Mouse (Mus musculus) hindbrain, embryonic 14.5 days (tissue): ENCODE measurements at regions not wholly inside any gene's neighbourhood (a gene's known extent, or its start where the extent isn't known, plus 50 kb on each side); places are given as distances from the start of the nearest gene placed in this dataset.
A peak's percentile ranks its signal among the peaks of the same experiment; 100 is the strongest.

Experiments
- ATAC-seq: fragments of 200-750 bp; cut with Nextera tagmentation; 2 replicates; pipeline ENCODE4 v1.8.0; 2017; ENCODE audit warnings: moderate number of reproducible peaks, mild to moderate bottlenecking, moderate TSS enrichment, moderate library complexity; ENCODE audit not compliant: low FRiP score
- DNase-seq: peaks from one replicate; pipeline ENCODE4 v3.0.0-alpha.2; 2015; ENCODE audit warnings: low spot score
- H3K27ac ChIP-seq: fragments of 300-500 bp; sonication (generic); 2 replicates; pipeline ENCODE4 v1.5.1; 2014; ENCODE audit warnings: mild to moderate bottlenecking, moderate library complexity
- H3K27me3 ChIP-seq: fragments of 300-500 bp; sonication (generic); 2 replicates; pipeline ENCODE4 v1.6.1; 2014; ENCODE audit warnings: mild to moderate bottlenecking, low read length, mixed read lengths; ENCODE audit not compliant: control insufficient read depth, insufficient read depth
- H3K36me3 ChIP-seq: fragments of 300-500 bp; sonication (generic); replicated peaks from 2 replicates; pipeline ENCODE4 v1.6.1; 2014; ENCODE audit not compliant: control insufficient read depth, insufficient read depth
- H3K4me1 ChIP-seq: fragments of 300-500 bp; sonication (generic); replicated peaks from 2 replicates; pipeline ENCODE4 v1.6.1; 2014; ENCODE audit warnings: antibody characterized with exemption, low read length, mixed read lengths; ENCODE audit not compliant: control insufficient read depth, insufficient read depth
- H3K4me2 ChIP-seq: fragments of 300-500 bp; sonication (generic); replicated peaks from 2 replicates; pipeline ENCODE4 v1.6.1; 2014; ENCODE audit warnings: mild to moderate bottlenecking, moderate library complexity
- H3K4me3 ChIP-seq: fragments of 300-500 bp; sonication (generic); replicated peaks from 2 replicates; pipeline ENCODE4 v1.5.1; 2014; ENCODE audit warnings: mild to moderate bottlenecking, low read length
- H3K9ac ChIP-seq: fragments of 300-500 bp; sonication (generic); 2 replicates; pipeline ENCODE4 v1.6.1; 2014
- H3K9me3 ChIP-seq: fragments of 300-500 bp; sonication (generic); 2 replicates; pipeline ENCODE4 v1.6.1; 2016; ENCODE audit warnings: low read length; ENCODE audit not compliant: control insufficient read depth
- WGBS: fragments of 180-500 bp; shearing (Covaris S2); extraction: QIAGEN DNeasy Blood & Tissue Kit; methylation state at CpG from one replicate; pipeline ENCODE4 v1.1.7; 2014; 5-methylcytosine and 5-hydroxymethylcytosine counted together

- Histone ChIP-seq H3K4me1 (peaks cover 8% of the 10 kb centered on the region; the same call in 1 of the 2 replicates), H3K27ac (no peak overlapping the region), H3K9ac (no peak overlapping the region), H3K4me3 (no peak overlapping the region), H3K36me3 (no peaks in the 10 kb centered on the region), H3K9me3 (no peaks in the 10 kb centered on the region), H3K27me3 (no peaks in the 10 kb centered on the region), H3K4me2 (no peak overlapping the region)
- DNase-seq = no peak
- no peak for ATAC-seq
- WGBS = 48% methylated on average over 7 of the region's 7 CpGs
Observed at GRCm38 (mm10) chr13:107931216-107931615, 113.0 kb upstream of the Smim15 start.

DNA sequence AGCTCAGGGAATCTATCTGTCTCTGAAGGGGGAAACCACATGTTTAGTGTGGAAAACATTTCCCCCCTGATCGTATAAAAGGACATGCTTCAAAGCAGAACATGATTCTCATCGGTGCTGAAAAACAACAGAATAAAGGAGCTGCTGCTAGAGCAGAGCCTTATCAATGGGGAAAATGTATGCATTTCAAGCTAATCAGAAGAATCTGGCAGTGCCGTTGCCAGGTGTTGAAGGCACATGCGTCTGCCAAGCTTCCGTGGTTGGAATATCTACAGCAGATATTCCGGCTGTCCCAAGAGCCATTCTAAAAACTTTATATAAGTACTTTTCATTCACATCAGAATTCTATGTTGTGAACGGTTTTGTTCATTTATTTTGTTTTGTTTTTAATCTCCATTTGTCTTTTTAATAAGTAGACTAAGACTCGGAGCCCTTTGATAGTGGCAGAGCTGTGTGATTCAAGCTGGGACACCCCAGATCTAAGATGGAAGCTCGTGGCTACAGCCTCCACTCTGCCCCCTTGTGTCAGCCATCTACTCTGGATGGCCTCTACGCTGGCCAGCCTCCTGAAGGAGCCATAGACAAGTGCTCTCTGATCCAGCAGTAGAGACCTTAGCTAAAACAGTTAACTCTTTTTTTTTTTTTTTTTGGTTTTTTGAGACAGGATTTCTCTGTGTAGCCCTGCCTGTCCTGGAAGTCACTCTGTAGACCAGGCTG, 116.6 kb upstream of the Smim15 start:
- ATAC-seq (no peak), DNase-seq (no peak)
- no peak overlapping the region for H3K27ac ChIP-seq
- no peaks in the 10 kb centered on the region for H3K36me3 ChIP-seq
- no peaks in the 10 kb centered on the region for H3K9me3 ChIP-seq
- 75% methylated on average over 10 of the region's 10 CpGs for WGBS
- H3K27me3 ChIP-seq = no peaks in the 10 kb centered on the region
- no peak overlapping the region for H3K4me3 ChIP-seq
- no peak overlapping the region for H3K4me2 ChIP-seq
- no peak overlapping the region for H3K9ac ChIP-seq
- no peaks in the 10 kb centered on the region; the same call in 1 of the 2 replicates for H3K4me1 ChIP-seq

- ATAC-seq (no peak), DNase-seq (no peak)
- Histone ChIP-seq H3K4me1 (no peaks in the 10 kb centered on the region; the same call in 1 of the 2 replicates), H3K4me3 (no peak overlapping the region), H3K9me3 (no peaks in the 10 kb centered on the region), H3K36me3 (no peaks in the 10 kb centered on the region), H3K4me2 (no peak overlapping the region), H3K27me3 (no peaks in the 10 kb centered on the region), H3K9ac (no peak overlapping the region), H3K27ac (no peak overlapping the region)
- WGBS = 56% methylated on average over 8 of the region's 8 CpGs
Observed at GRCm38 (mm10) chr13:107925470-107925869, 118.8 kb upstream of the Smim15 start.

DNA sequence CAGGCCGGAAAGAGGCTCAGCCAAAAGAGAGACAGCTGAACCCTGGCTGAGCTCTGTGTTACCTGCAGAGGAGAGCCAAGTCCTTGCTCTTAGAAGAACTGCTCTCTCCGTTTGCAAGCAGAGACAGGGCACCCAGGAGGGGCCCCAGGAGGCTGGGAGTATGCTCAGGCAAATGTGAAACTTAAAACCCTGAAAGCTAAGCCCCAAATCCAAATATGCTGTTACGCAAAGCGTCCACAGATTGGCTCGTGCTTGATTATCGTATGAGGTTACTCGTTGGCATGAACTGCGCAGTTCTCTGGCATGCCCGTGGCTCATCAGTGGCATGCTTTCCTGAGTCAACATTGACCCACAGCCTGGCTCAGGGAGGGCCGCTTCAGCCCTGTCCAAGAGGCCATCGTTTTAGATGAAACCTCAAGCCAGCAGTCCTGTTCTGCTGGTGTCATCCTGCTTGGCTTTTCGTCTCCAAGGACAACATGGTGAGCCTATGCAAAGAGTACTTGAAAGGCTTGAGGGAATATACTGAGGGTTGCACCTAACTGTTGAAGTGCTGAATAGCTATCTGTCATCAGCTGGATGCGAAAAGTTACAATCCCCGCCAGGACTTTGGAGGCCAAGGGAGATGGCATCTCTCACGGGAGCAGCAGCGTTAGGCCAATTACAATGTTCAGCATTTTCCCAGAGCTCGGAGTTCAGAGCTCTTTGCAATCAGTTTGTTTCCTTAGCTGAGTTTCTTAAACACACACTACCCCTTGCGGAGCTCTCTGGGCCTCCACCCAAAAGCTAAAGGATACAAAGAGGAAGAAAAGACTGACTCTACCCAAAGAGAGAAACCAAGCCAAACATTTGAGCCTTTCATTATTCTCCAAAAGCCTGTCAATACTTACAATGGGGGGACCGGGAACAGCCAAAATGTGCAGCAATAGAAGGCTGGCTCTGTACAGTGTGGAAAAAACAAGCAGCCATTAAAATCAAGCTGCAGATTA, 120.8 kb upstream of the Smim15 start:
- Histone ChIP-seq H3K4me2 (no peak overlapping the region), H3K36me3 (no peaks in the 10 kb centered on the region), H3K9me3 (no peaks in the 10 kb centered on the region), H3K4me3 (no peak overlapping the region), H3K27me3 (no peaks in the 10 kb centered on the region), H3K27ac (peak overlapping the region; percentile 47; the same call in 1 of the 2 replicates), H3K9ac (no peak overlapping the region), H3K4me1 (no peaks in the 10 kb centered on the region; the same call in 1 of the 2 replicates)
- ATAC-seq (peak; percentile 76; the same call in 1 of the 2 replicates), DNase-seq (peak; percentile 44)
- WGBS = 53% methylated on average over 19 of the region's 19 CpGs

DNA sequence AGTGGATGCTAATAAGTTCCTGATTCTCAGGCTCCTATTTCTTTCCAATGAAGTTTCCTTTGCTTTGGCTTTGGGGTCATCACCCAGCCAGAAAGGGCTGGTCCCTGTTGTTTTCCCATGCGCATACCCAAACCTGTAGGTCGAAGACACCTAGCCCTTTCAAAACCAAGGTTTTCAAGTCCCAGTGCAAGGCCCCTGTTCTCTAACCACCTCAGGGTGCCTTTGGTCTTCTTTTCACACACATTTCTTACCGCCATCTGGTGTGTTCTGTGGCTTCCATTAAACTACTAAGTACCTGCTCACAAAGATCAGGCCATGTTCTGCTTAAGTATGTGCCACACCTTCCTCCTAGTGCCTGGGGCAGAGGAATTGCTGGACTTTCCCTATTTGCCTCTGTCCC, 124.8 kb upstream of the Smim15 start:
- no peak for DNase-seq
- Histone ChIP-seq H3K36me3 (no peaks in the 10 kb centered on the region), H3K9ac (no peak overlapping the region), H3K4me3 (no peak overlapping the region), H3K4me1 (no peaks in the 10 kb centered on the region; the same call in 1 of the 2 replicates), H3K9me3 (no peaks in the 10 kb centered on the region), H3K27me3 (no peaks in the 10 kb centered on the region), H3K27ac (no peak overlapping the region), H3K4me2 (no peak overlapping the region)
- ATAC-seq = no peak
- whole genome bisulfite sequencing = 83% methylated on average over 3 of the region's 3 CpGs

GRCm38 (mm10) chr13:107918478-107918877, 125.8 kb upstream of the Smim15 start:
- no peaks in the 10 kb centered on the region; the same call in 1 of the 2 replicates for H3K4me1 ChIP-seq
- no peaks in the 10 kb centered on the region for H3K9me3 ChIP-seq
- 86% methylated on average over 7 of the region's 7 CpGs for WGBS
- H3K4me3 ChIP-seq = no peak overlapping the region
- H3K27ac ChIP-seq = no peak overlapping the region
- DNase-seq = no peak
- no peak overlapping the region for H3K4me2 ChIP-seq
- H3K9ac ChIP-seq = no peak overlapping the region
- no peaks in the 10 kb centered on the region for H3K27me3 ChIP-seq
- H3K36me3 ChIP-seq = no peaks in the 10 kb centered on the region
- no peak for ATAC-seq

DNA sequence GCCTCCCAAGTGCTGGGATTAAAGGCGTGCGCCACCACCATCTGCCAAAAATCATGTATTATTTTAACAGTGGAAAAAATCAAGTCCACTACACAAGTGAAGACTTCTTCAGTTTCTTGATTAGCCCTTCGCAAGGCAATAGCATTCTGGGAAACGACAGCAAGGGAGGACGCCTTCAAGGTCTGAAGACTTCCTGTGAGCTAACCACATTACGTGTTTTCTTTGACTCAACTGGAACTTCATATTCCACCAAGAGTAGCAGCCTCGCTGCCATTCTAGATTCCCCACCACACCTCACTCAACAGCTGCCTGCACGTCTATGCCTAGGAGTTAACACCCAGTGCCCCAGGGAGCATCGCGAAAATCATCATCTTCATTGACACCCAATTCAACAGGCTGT, 126.2 kb upstream of the Smim15 start:
- 95% methylated on average over 10 of the region's 10 CpGs for WGBS
- Histone ChIP-seq H3K9ac (no peak overlapping the region), H3K9me3 (no peaks in the 10 kb centered on the region), H3K4me1 (no peaks in the 10 kb centered on the region; the same call in 1 of the 2 replicates), H3K27ac (no peak overlapping the region), H3K4me3 (no peak overlapping the region), H3K4me2 (no peak overlapping the region), H3K36me3 (no peaks in the 10 kb centered on the region), H3K27me3 (no peaks in the 10 kb centered on the region)
- no peak for DNase-seq
- no peak for ATAC-seq

DNA sequence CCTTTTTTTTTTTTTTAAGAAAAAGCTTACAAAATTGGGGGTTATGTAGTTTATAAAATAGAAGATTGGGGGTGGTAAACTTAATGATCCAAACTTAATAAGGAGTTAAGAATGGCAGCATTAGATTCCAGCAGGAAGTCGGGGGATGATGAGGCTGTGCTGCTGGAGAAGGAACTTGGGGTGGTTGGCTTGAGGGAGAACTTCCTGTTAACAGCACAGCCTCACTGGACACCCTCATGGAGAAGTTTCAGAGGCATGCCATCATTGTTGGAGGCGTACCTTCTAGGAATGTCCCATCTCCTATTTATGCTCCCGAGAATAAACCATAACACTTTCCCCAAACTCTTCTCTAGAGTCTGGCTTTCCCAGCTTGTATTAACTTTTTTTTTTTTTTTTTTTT, 126.7 kb upstream of the Smim15 start:
- Histone ChIP-seq H3K27me3 (no peaks in the 10 kb centered on the region), H3K27ac (no peak overlapping the region), H3K4me1 (no peaks in the 10 kb centered on the region), H3K4me2 (no peak overlapping the region), H3K36me3 (no peaks in the 10 kb centered on the region), H3K9me3 (no peaks in the 10 kb centered on the region), H3K9ac (no peak overlapping the region), H3K4me3 (no peak overlapping the region)
- ATAC-seq (no peak), DNase-seq (no peak)
- WGBS = 93% methylated on average over 3 of the region's 3 CpGs

DNA sequence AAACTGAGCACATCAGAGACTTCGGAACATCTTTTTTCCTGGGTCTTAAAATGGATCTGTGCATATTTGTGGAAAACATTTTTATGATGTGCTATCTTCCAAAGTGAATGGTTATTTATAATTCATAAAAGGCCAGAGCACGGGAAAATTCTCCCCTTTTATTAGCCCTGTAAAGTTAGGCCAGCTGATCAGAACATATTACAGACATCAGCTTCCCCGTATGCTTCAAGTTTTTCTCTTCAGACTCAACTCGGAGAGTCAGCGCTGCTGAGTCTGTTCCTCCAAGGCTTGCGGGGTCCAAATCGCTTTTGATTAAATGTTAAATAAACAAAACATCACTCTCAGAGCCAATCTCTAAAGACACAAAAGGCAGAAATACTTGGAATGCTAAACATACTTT, 134.1 kb upstream of the Smim15 start:
- H3K27ac ChIP-seq = no peak overlapping the region

More for the DNA sequence above, 134.1 kb upstream of the Smim15 start:
- WGBS = 63% methylated on average over 7 of the region's 7 CpGs
- no peaks in the 10 kb centered on the region for H3K36me3 ChIP-seq
- no peaks in the 10 kb centered on the region for H3K9me3 ChIP-seq
- no peaks in the 10 kb centered on the region for H3K27me3 ChIP-seq
- H3K4me1 ChIP-seq = 0 out of 2 replicates have a peak, but pooled peaks cover 8% of the 10 kb centered on the region
- no peak for DNase-seq
- H3K4me2 ChIP-seq = no peak overlapping the region
- H3K4me3 ChIP-seq = no peak overlapping the region
- no peak overlapping the region for H3K9ac ChIP-seq
- ATAC-seq = no peak
